Mouse (Mus musculus) heart, postnatal 25 days (tissue): ENCODE measurements at regions not wholly inside any gene's neighbourhood (a gene's known extent, or its start where the extent isn't known, plus 50 kb on each side); places are given as distances from the start of the nearest gene placed in this dataset.

Source experiments
- DNase-seq: peaks from one replicate; pipeline ENCODE4 v3.0.0; 2022; ENCODE audit warnings: low spot score
- intact Hi-C: fragments of 180-260 bp; cut with DNase I; formaldehyde crosslinking; loops from one replicate; pipeline ENCODE4 v1.15.1; 2025

GRCm38 (mm10) chr5:51853456-51854124, 286.1 kb upstream of the Ppargc1a start:
- intact Hi-C loops, result no loop called here

GRCm38 (mm10) chr5:51850091-51850490, 282.6 kb upstream of the Ppargc1a start:
- intact Hi-C loops, result no loop called here
- DNase-seq, result no peak

More at GRCm38 (mm10) chr5:51853456-51854124, 286.1 kb upstream of the Ppargc1a start:
- DNase-seq, result no peak

DNA sequence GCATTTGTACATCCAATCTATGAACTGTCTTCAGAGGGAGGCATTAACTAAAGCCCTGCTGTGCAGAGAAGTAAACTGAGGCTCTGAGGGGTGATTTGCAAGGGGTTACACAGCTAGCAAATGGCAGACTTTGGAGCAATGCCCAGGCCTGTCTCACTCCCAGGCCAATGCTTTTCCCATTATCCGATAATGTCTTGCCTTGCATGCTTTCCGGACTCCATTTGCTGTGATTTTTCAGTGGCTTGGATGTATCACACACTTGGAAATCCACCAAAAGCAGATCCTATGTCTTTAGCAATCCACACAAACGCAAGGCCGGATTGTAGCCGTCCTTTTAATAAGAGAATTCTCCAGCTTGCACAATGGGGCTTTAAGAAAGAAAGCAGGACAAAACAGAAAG, 281.7 kb upstream of the Ppargc1a start:
- intact Hi-C loops, result no loop called here
- no peak for DNase-seq

DNA sequence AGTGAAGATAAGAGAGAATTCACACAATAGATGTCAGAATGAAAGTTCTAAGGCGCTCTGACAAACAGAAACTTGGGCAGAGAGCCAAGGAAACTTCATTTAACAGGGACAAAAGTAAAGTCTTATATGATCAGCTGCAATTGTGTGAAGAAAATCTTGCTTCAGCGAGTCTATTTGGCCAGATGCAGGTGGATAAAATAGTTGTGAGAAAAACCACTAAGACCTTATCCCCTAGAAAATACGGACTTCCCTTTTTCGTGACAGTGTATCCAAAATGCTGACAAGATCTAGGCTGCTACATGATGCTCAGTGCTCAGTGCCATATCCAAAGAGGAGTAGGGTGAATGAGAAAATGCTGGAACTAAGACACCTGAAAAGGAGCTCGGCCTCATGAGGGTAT, 274.7 kb upstream of the Ppargc1a start:
- DNase-seq, result no peak
- intact Hi-C loops, result no loop called here

- intact Hi-C loops, result no loop called here
- no peak for DNase-seq
Measured at GRCm38 (mm10) chr5:51841763-51842162, 274.2 kb upstream of the Ppargc1a start.

DNA sequence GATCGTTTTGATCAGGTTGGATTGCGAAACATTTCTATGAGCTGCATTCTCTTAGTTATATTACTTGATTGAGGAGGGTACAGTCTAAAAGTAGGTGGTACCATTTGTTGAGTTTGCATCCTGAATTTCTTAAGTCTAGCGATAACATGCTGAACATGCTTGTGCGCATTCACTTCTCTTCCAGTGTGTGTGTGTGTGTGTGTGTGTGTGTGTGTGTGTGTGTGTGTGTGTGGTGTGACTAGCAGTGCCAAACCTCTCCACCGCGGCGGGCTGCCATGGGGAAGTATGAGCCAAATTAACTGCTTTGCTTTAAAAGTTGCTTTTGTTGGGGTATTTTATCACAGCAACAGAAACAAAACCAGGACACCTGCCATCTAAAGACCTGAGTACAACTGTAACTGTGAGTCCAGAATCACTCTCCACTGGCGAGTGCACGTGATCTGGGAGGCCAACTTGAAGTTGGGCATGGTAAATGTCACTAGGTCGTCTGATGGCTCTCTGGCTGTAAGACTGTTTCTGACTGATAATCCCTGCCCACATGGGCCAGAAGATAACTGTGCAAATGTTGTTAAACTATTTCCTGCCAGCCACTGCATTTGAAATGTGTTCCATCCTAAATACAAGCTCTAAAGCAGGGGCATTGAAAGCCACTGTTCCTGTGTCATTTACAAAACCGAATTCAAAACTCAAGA, 273.3 kb upstream of the Ppargc1a start:
- no peak for DNase-seq
- intact Hi-C loops, result no loop called here

- DNase-seq, result no peak
- intact Hi-C loops, result no loop called here
Measured at GRCm38 (mm10) chr5:51839292-51839691, 271.8 kb upstream of the Ppargc1a start.

DNA sequence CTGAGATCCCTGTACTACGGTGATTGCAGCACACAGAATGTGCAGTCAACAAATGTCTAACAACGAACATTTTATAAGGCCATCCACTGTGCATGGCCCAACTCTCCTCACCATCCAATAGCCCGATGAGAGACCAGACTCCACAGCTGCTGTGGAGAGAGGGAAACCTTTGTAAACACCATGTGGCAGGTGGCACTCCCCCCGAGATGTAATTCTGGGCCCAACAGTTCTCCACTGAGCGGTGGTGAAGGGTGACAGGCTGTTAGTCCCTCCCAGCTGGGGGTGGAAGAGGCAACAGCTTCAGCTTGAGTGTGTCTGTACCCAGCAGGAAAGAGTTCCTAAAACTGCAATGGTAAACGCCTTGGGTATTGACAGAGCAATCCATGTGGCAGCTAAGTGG, 263.0 kb upstream of the Ppargc1a start:
- DNase-seq, result no peak
- intact Hi-C loops, result no loop called here

DNA sequence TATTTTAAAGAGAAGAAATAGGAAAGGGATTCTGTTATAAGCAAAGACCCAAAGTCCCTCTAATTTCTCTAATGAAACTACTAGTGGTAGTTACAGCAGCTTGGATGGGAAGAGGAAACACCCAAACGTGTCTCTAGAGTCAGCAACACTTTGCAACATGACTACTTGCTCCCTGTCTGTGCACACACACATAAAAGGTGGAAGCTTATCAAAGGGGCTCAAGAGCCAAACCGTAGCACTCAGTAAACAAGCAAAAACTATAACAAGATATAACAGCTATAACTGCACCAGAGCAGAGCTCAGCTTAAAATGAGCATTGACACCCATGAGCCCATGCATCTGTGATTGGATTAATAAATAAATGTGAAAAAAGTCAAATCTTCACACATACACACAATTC, 262.5 kb upstream of the Ppargc1a start:
- no peak for DNase-seq
- intact Hi-C loops, result no loop called here

GRCm38 (mm10) chr5:51829606-51830005, 262.1 kb upstream of the Ppargc1a start:
- no peak for DNase-seq
- intact Hi-C loops, result no loop called here

DNA sequence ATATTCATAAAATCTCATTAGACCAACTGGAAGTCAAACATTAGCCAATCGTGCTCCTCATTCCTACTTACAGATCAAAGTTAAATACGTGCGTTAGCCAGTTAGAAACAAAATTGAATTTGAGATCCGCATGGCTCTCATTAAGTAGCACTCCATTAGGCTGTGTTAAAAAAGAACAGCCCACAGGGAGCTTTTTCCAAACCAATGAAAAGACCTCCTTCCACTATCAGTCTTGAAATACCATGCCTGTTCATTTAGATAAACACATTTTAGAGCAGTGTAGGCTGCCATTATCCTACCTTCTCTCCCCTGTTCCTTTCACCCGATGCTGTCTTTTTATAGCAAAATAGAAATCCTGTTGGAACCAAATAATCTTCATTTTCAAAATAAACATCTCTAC, 261.5 kb upstream of the Ppargc1a start:
- intact Hi-C loops, result no loop called here
- no peak for DNase-seq

- intact Hi-C loops, result no loop called here
- DNase-seq, result no peak
Measured at GRCm38 (mm10) chr5:51826269-51826668, 258.7 kb upstream of the Ppargc1a start.

DNA sequence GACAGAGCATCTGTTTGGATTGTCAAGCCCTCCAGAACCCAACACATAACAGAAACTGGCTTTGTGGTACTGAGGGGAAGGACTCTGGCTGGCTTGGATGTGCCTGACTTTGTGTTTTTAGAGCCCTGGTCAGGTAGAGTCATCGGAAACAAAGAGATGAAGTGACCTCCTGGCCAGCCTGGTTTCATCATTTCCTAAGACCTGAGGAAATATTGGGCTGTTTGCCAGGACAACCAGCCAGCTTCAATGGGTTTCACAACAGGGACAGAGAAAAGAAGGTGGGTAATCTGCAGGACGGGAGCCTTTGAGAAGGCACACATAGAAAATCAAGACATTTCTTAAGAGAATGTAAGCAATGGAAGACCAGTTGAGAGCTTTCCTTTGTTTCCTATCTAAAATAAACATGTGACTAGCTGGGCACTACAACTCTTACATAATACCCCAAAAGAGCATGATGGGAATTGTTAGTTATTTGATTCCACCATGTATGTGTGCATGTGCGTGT, 258.1 kb upstream of the Ppargc1a start:
- intact Hi-C loops, result no loop called here
- no peak for DNase-seq

DNA sequence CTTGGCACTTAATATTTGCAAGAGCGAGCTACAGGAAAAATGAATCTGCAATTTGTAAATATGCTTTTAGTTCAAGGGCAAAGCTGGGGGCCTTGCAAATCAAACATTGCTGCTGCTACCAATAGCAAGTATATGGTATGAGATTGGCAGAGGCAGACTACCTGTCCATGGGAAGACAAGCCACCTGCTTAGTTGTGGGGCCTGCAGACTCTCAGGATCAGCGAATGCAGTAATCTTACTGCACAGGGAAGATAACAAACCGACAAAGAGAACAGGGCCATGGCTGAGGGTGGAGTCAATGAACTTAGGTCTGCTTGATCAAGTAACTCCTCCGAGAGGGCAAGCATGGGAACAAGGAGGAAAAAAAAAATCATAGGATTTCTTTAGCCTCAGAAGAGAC, 257.2 kb upstream of the Ppargc1a start:
- intact Hi-C loops, result no loop called here
- no peak for DNase-seq

GRCm38 (mm10) chr5:51823657-51824056, 256.1 kb upstream of the Ppargc1a start:
- intact Hi-C loops, result no loop called here
- DNase-seq, result no peak

DNA sequence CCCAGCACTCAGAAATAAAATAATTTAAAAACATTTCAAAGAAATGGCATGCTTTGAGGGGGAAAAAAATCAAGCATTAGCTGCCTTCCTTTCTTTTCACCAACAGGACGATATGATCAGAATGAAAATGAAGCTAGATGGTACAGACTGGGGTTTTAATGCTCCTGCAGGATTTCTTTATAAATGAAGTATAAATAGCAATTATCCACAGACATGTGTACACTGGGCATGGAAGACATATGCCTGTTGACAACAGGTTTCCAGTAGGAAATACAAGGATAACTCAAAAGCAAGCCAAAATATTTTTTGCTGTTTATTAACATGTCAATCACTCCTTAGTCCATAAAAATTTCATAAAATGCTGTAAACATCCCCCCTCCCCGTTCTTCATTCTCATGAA, 248.7 kb upstream of the Ppargc1a start:
- intact Hi-C loops, result no loop called here
- no peak for DNase-seq

DNA sequence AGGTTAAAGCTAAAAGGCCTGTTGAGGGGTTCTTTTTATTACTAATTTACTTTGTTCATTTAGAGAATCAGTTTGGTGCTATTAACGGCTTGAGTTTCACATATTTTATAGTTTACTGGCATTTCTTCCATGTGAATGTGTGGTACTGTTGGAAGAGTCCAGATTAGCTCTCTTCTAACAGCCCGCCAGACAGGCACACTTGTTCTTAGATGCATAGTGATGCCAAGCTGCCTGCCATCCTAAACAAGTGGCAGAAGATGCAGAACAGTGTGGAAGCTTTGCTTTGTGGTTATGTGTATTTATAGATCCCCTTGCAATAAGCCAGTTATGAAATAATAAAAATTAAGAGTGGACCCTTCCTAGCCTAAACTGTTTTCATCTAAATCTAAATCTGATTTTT, 244.2 kb upstream of the Ppargc1a start:
- intact Hi-C loops, result no loop called here
- DNase-seq, result no peak

DNA sequence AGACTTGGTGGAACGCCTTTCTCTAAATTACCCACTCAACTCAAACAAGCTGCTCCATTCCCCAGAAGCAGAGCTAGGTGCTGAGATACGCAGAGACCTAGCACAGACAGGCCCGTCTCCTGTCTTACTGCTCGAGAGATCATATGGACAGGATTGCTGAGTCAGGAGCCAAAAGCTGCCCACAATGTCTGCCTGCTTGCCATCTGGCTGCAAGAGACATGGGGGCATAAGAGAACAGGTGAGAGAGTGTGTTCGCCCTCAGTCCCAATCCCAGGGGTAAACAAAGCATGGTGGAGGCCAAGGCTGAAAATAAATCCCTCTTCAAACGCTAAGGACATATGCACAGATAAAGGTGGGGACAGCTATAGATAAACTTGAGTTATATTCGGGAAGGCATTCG, 234.0 kb upstream of the Ppargc1a start:
- intact Hi-C loops, result no loop called here
- DNase-seq, result no peak

DNA sequence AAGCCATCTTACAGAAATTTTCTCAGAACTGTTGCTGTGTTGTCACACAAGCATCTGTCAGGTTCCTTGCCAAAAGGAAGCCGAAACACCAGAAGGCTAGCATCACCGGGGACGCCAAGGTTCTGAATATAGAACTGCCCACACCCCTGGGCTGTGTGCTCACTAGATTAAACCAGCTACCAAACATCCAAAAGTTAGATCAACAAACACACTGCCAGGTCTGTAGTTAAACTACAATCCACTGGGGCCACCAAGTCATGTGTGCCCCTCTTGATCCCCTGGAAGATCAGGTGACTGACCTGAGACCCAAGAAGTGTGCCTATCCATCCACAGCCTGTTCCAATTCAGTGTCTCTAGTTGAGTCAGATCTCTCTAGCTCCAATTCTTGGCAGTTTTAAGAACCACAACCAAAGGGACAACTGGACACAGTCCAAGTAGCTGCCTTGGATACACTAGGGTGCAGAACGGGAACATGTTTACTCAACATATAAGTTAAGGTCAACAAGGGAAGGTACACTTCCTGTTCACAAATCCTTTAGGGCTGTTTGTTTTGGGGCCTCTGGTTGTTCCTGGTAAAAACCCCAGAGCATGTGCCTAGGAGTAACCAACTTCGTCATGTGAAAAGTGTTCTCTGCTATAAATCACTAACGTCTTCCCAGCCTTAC, 232.0 kb upstream of the Ppargc1a start:
- no peak for DNase-seq
- intact Hi-C loops, result no loop called here

GRCm38 (mm10) chr5:51794097-51794496, 226.6 kb upstream of the Ppargc1a start:
- intact Hi-C loops, result no loop called here
- DNase-seq, result no peak

DNA sequence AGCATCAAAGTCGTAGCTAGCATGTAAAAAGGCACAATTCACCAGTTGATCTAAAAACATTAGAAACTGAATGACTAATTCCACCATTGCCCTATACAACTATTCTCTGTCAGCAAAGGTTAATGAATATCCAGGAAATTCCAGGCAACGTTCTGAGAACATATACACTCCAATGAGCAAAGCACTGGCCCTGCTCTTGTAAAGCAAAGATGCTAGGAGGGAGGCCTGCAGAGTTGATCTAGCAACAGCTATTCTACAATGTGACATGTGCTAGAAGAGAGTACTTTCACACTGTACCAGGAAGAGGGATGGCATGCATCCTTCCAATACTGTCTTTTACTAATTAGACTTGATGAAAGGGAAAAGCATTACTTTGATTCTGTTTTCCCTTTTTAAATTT, 225.4 kb upstream of the Ppargc1a start:
- intact Hi-C loops, result no loop called here

More for the DNA sequence above, 225.4 kb upstream of the Ppargc1a start:
- no peak for DNase-seq
